Mouse (Mus musculus): ENCODE results near the gene Ghitm. TPM values are rescaled to one million over a fixed set of nuclear protein-coding genes. Genes with fewer than 3 reads are reported as not detected.

Gene Ghitm
- polyA plus RNA-seq, 1 experiment from 2014 or later: 197 TPM

DNA sequence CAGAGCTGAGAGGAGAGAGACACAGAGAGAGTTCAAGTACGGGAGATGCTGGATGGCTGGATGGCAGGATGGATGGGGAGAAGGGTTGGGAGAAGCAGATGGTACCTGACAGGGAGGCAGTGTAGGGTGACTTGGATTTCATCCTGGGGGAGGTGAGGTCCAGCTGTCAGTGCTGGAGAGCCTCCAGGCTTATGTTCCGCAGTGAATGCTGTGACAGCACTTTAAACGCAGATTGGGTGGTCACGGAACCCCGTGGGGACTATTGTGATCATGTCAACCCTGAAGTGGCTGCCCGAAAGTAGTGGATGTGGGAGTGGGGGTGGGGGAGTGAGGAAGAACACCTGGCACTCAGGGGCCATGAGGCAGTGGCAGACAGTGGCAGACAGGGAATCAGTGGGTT, 40.6 kb downstream of the Ghitm start:
- peaks cover 12% of the 10 kb centered on the region; the same call in 1 of the 2 replicates for H3K27me3 ChIP-seq (ENCODE audit: control insufficient read depth, insufficient read depth, low read length)
- no peaks in the 10 kb centered on the region for H3K9me3 ChIP-seq (ENCODE audit: control insufficient read depth, low read length)
- no peak overlapping the region for H3K4me2 ChIP-seq (ENCODE audit: low read length)
- no peaks in the 10 kb centered on the region for H3K36me3 ChIP-seq (ENCODE audit: control insufficient read depth, insufficient read depth, low read length)
- no peak overlapping the region for H3K4me3 ChIP-seq (replicated peaks; ENCODE audit: low read depth, low read length)
- DNase-seq (no peak), ATAC-seq (ENCODE audit: low FRiP score, low TSS enrichment) (no peak)
- no peak overlapping the region for H3K27ac ChIP-seq (replicated peaks; ENCODE audit: low read depth, low read length)
- 57% methylated on average over 6 of the region's 6 CpGs for WGBS
- H3K4me1 ChIP-seq (ENCODE audit: control insufficient read depth, insufficient read depth, low read length): 0 out of 2 replicates have a peak, but pooled peaks cover 7% of the 10 kb centered on the region
- H3K9ac ChIP-seq (replicated peaks; ENCODE audit: low read length): no peak overlapping the region

DNA sequence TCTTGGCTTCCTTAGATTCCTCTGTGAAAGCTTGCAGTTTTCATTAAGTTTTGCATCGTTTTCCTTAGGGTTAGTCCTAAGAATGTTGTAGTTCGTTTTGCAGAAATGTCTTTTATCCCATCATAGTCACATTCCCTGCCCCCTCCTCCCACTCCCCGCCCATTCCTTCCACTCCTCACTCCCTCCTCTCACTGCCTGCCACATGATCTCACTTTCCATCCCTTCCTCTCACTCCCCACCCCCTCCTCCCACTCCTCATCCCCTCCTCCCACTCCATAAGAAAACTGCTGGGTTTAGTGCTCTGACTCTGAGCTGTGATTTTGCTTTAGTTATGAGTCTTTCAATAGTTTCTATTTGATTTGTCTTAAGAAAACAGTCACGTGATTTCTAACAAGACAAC, 51.3 kb downstream of the Ghitm start:
- no peaks in the 10 kb centered on the region for H3K9me3 ChIP-seq (ENCODE audit: control insufficient read depth, low read length)
- no peak overlapping the region for H3K9ac ChIP-seq (replicated peaks; ENCODE audit: low read length)
- ATAC-seq (ENCODE audit: low FRiP score, low TSS enrichment) (no peak), DNase-seq (no peak)
- no peaks in the 10 kb centered on the region for H3K27me3 ChIP-seq (ENCODE audit: control insufficient read depth, insufficient read depth, low read length)
- 32% methylated on average over 4 of the region's 4 CpGs for WGBS
- H3K4me3 ChIP-seq (replicated peaks; ENCODE audit: low read depth, low read length): no peak overlapping the region
- no peak overlapping the region for H3K27ac ChIP-seq (replicated peaks; ENCODE audit: low read depth, low read length)
- no peaks in the 10 kb centered on the region for H3K36me3 ChIP-seq (ENCODE audit: control insufficient read depth, insufficient read depth, low read length)
- no peaks in the 10 kb centered on the region for H3K4me1 ChIP-seq (ENCODE audit: control insufficient read depth, insufficient read depth, low read length)
- H3K4me2 ChIP-seq (ENCODE audit: low read length): no peak overlapping the region

DNA sequence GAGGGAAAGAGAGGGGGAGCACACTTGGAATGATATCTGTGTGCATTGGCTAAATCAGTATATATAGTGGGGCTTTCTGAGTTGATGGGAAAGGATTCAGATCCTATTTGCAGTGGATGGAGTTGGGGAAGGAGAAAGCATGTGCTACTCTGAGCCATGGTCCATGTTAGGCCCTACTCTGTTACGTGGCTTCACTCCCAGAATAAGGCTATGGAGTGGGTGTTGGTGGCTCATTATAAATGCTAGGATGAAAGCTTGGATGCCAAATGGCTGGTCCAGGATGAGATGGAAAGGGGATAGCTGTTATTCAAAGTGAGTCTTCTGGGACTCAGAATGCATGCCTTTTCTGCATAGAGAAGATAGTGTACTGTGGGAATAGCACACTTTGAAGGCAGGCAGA, 54.3 kb downstream of the Ghitm start:
- DNase-seq (no peak), ATAC-seq (ENCODE audit: low FRiP score, low TSS enrichment) (no peak)
- 85% methylated on average over 1 of the region's 1 CpGs for WGBS
- Histone ChIP-seq H3K4me2 (ENCODE audit: low read length) (no peak overlapping the region), H3K9me3 (ENCODE audit: control insufficient read depth, low read length) (no peaks in the 10 kb centered on the region), H3K27ac (replicated peaks; ENCODE audit: low read depth, low read length) (no peak overlapping the region), H3K4me3 (replicated peaks; ENCODE audit: low read depth, low read length) (no peak overlapping the region), H3K4me1 (ENCODE audit: control insufficient read depth, insufficient read depth, low read length) (no peaks in the 10 kb centered on the region), H3K36me3 (ENCODE audit: control insufficient read depth, insufficient read depth, low read length) (no peaks in the 10 kb centered on the region), H3K27me3 (ENCODE audit: control insufficient read depth, insufficient read depth, low read length) (no peaks in the 10 kb centered on the region), H3K9ac (replicated peaks; ENCODE audit: low read length) (no peak overlapping the region)

Other genes starting within 250 kb of the Ghitm start
- 68.9 and 85.1 TPM in 2 replicates for gene Ccser2, start 166.5 kb downstream of the Ghitm start, polyA plus RNA-seq (2014; fragmentation: Nextera tagmentation; extraction: Ambion mirVana)
- 0.24 TPM in 1 of 2 replicates, not detected in the other for gene Rgr, start 86.3 kb downstream of the Ghitm start, polyA plus RNA-seq (2014; fragmentation: Nextera tagmentation; extraction: Ambion mirVana)
- gene Lrit1, start 80.4 kb downstream of the Ghitm start, polyA plus RNA-seq (2014; fragmentation: Nextera tagmentation; extraction: Ambion mirVana): not detected in 2 replicates
- gene Lrit2, start 67.3 kb downstream of the Ghitm start, polyA plus RNA-seq (2014; fragmentation: Nextera tagmentation; extraction: Ambion mirVana): not detected in 2 replicates
- gene Cdhr1, start 36.9 kb downstream of the Ghitm start, polyA plus RNA-seq (2014; fragmentation: Nextera tagmentation; extraction: Ambion mirVana): 1.9 and 2.2 TPM in 2 replicates
- 0.55 TPM in 1 of 2 replicates, not detected in the other for gene 2610528A11Rik, start 21.2 kb downstream of the Ghitm start, polyA plus RNA-seq (2014; fragmentation: Nextera tagmentation; extraction: Ambion mirVana)

Data from midbrain, embryonic 14.5 days (tissue).